Mouse (Mus musculus): ENCODE measurements around the gene Aurkb. TPM values are rescaled to one million over a fixed set of nuclear protein-coding genes. Genes with fewer than 3 reads are reported as not detected.
"Not testable (repeated sequence)": the region's sequence is repeated elsewhere in the genome, so short reads cannot be mapped to it uniquely, and the experiment has no call there.

The Aurkb gene
- total RNA-seq (2021) (under 1 TPM; 0.21 to 0.59 TPM), polyA plus RNA-seq (2012; rRNA removed) (0.61 and 1.1 TPM in 2 replicates)
- long read RNA-seq, result 0 reads

- Histone ChIP-seq H3K27ac (no peak within 1 kb of the TSS), H3K36me3 (ENCODE audit: control insufficient read depth, insufficient read depth, low read length) (no peaks in the 10 kb centered on the region), H3K27me3 (ENCODE audit: control insufficient read depth, insufficient read depth, low read length) (no peaks in the 10 kb centered on the region), H3K79me2 (replicated peaks; ENCODE audit: control insufficient read depth, insufficient read depth, low read length) (no peaks in the 10 kb centered on the region), H3K4me3 (peak within 1 kb of the TSS; percentile 70), H3K9ac (ENCODE audit: low read depth, low read length) (peak within 1 kb of the TSS; percentile 63), H3K4me1 (ENCODE audit: control insufficient read depth, insufficient read depth, low read length) (peaks cover 1% of the 10 kb centered on the region; the same call in 1 of the 2 replicates)
- TF ChIP-seq EP300 (IDR thresholded peaks at IDR 0.05; ENCODE audit: insufficient read depth, low read depth, low read length) (no peak), CTCF (IDR thresholded peaks at IDR 0.05) (peak; percentile 47), POLR2A (IDR thresholded peaks at IDR 0.05; ENCODE audit: insufficient read depth, low read depth, low read length) (0 out of 2 replicates have a peak, but pooled peaks have one; percentile 23)
- intact Hi-C loops (cut with DNase I), result no loop called here
- WGBS, result under 1% methylated on average over 54 of the region's 54 CpGs
- peak; percentile 79 to 83 for DNase-seq
Measured at GRCm38 (mm10) chr11:69045531-69046394, at the start of gene Aurkb. Aurkb (plus strand) TSS chr11:69045647.

DNA sequence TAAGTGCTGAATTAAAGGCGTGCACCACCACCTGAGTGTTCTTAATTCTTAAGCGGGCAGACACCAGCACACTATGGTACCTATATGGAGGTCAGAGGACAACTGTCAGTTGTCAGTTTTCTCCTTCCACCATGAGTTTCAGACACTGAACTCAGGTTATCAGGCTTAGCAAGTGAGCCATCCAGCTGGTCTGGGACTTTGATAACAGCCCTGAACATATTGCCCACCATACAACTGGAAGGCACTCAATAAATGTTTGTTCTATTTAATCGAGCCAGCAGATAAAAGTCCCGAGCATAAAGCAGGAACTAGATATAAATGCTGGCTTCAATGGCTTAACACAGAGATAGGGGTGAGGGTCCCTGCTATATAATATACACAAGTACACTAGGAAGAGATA, 48.4 kb upstream of the Aurkb start:
- H3K9ac ChIP-seq (ENCODE audit: low read depth, low read length), result no peak overlapping the region
- TF ChIP-seq EP300 (IDR thresholded peaks at IDR 0.05; ENCODE audit: insufficient read depth, low read depth, low read length), result no peak
- TF ChIP-seq CTCF (IDR thresholded peaks at IDR 0.05), result no peak
- TF ChIP-seq POLR2A (IDR thresholded peaks at IDR 0.05; ENCODE audit: insufficient read depth, low read depth, low read length), result no peak
- no peaks in the 10 kb centered on the region for H3K36me3 ChIP-seq (ENCODE audit: control insufficient read depth, insufficient read depth, low read length)
- intact Hi-C loops (cut with DNase I), result no loop called here
- no peak overlapping the region for H3K4me3 ChIP-seq
- no peak overlapping the region for H3K27ac ChIP-seq
- no peaks in the 10 kb centered on the region for H3K4me1 ChIP-seq (ENCODE audit: control insufficient read depth, insufficient read depth, low read length)
- 88% methylated on average over 4 of the region's 4 CpGs for WGBS
- no peaks in the 10 kb centered on the region for H3K27me3 ChIP-seq (ENCODE audit: control insufficient read depth, insufficient read depth, low read length)
- no peak for DNase-seq
- no peaks in the 10 kb centered on the region for H3K79me2 ChIP-seq (replicated peaks; ENCODE audit: control insufficient read depth, insufficient read depth, low read length)

- DNase-seq; H3K79me2 ChIP-seq (replicated peaks; ENCODE audit: control insufficient read depth, insufficient read depth, low read length); H3K27me3 ChIP-seq (ENCODE audit: control insufficient read depth, insufficient read depth, low read length); H3K27ac ChIP-seq; H3K36me3 ChIP-seq (ENCODE audit: control insufficient read depth, insufficient read depth, low read length); H3K9ac ChIP-seq (ENCODE audit: low read depth, low read length); H3K4me3 ChIP-seq; H3K4me1 ChIP-seq (ENCODE audit: control insufficient read depth, insufficient read depth, low read length); intact Hi-C loops (cut with DNase I): not testable (repeated sequence)
- WGBS, result 94% methylated on average over 4 of the region's 4 CpGs
Measured at GRCm38 (mm10) chr11:69002782-69003181, 42.7 kb upstream of the Aurkb start.

DNA sequence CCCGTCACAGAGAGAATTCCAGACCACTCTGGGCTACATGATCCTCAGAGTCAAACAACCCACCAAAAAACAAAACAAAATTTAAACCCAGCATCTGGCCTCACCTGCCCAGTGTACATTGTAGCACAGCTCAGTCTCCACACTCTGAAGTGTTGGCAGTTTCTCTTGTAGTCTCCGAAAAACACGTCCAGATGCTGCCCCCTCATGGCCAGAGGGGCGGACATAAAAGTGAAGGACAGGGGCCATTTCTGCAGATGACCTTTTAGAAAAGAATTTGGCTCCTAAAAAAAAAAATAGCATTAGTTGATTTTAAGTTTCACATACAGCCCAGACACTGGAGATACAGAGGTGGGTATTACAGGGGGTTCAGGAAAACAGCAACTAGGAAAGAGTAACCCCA, 41.9 kb upstream of the Aurkb start:
- Histone ChIP-seq H3K9ac (ENCODE audit: low read depth, low read length) (no peak overlapping the region), H3K4me3 (no peak overlapping the region), H3K36me3 (ENCODE audit: control insufficient read depth, insufficient read depth, low read length) (no peaks in the 10 kb centered on the region), H3K79me2 (replicated peaks; ENCODE audit: control insufficient read depth, insufficient read depth, low read length) (no peaks in the 10 kb centered on the region), H3K27me3 (ENCODE audit: control insufficient read depth, insufficient read depth, low read length) (no peaks in the 10 kb centered on the region), H3K27ac (no peak overlapping the region), H3K4me1 (ENCODE audit: control insufficient read depth, insufficient read depth, low read length) (peaks cover 1% of the 10 kb centered on the region)
- peak in 1 of 2 experiments; percentile 40 for DNase-seq
- 40% methylated on average over 4 of the region's 4 CpGs for WGBS
- intact Hi-C loops (cut with DNase I), result no loop called here
- TF ChIP-seq EP300 (IDR thresholded peaks at IDR 0.05; ENCODE audit: insufficient read depth, low read depth, low read length) (no peak), POLR2A (IDR thresholded peaks at IDR 0.05; ENCODE audit: insufficient read depth, low read depth, low read length) (no peak), CTCF (IDR thresholded peaks at IDR 0.05) (peak; percentile 60)

DNA sequence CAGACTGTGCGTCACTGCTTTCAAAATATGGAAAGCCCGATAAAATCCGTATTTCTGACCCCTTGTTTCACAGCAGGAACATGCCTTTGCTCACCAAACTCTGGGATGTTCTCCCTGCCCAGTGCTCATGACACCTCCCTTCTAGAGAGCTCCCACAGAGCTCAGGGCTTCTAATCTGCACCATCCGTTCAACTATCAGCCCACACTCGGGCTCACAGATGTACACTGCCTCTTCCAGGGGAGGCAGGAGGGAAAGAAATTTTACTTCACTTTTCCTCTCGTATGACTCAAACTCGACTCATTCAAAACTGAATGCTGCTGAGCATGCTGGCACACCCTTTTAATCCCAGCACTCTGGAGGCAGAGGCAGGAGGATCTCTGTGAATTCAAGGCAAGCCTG, 40.3 kb upstream of the Aurkb start:
- no peaks in the 10 kb centered on the region for H3K27me3 ChIP-seq (ENCODE audit: control insufficient read depth, insufficient read depth, low read length)
- TF ChIP-seq POLR2A (IDR thresholded peaks at IDR 0.05; ENCODE audit: insufficient read depth, low read depth, low read length), result no peak
- TF ChIP-seq EP300 (IDR thresholded peaks at IDR 0.05; ENCODE audit: insufficient read depth, low read depth, low read length), result no peak
- no peak for TF ChIP-seq CTCF (IDR thresholded peaks at IDR 0.05)
- no peaks in the 10 kb centered on the region for H3K79me2 ChIP-seq (replicated peaks; ENCODE audit: control insufficient read depth, insufficient read depth, low read length)
- WGBS, result 81% methylated on average over 7 of the region's 7 CpGs
- H3K9ac ChIP-seq (ENCODE audit: low read depth, low read length), result no peak overlapping the region
- H3K4me3 ChIP-seq, result no peak overlapping the region
- H3K4me1 ChIP-seq (ENCODE audit: control insufficient read depth, insufficient read depth, low read length), result peaks cover 1% of the 10 kb centered on the region
- DNase-seq, result no peak
- H3K27ac ChIP-seq, result no peak overlapping the region
- intact Hi-C loops (cut with DNase I), result no loop called here
- no peaks in the 10 kb centered on the region for H3K36me3 ChIP-seq (ENCODE audit: control insufficient read depth, insufficient read depth, low read length)

DNA sequence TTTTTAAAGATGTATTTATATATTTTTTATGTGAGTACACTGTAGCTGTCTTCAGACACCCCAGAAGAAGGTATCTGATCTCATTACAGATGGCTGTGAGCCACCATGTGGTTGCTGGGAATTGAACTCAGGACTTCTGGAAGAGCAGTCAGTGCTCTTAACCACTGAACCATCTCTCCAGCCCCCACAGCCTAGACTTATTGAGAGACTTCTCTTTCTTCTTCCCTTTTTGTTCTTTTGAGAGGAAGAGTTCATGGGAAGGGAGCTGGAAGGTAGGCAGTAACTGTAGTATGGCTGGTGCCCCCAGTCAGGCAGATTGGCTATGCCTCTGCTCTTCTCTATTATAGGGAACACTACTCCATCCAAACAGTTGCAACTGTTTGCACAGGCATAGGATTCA, 38.9 kb upstream of the Aurkb start:
- DNase-seq; H3K36me3 ChIP-seq (ENCODE audit: control insufficient read depth, insufficient read depth, low read length); intact Hi-C loops (cut with DNase I); H3K79me2 ChIP-seq (replicated peaks; ENCODE audit: control insufficient read depth, insufficient read depth, low read length); H3K27me3 ChIP-seq (ENCODE audit: control insufficient read depth, insufficient read depth, low read length); H3K27ac ChIP-seq; H3K9ac ChIP-seq (ENCODE audit: low read depth, low read length); H3K4me1 ChIP-seq (ENCODE audit: control insufficient read depth, insufficient read depth, low read length); H3K4me3 ChIP-seq: not testable (repeated sequence)

Data from heart, adult 2 months (tissue).